Mouse (Mus musculus) E14TG2a.4 (cell line): ENCODE data around the gene Mybbp1a.

Source experiments
- H3K27me3 ChIP-seq: 2 replicates; pipeline ENCODE4 v1.6.1; 2014; ENCODE audit warnings: low read length, control low read depth; ENCODE audit not compliant: insufficient read depth
- H3K36me3 ChIP-seq: 2 replicates; pipeline ENCODE4 v1.6.1; 2014; ENCODE audit warnings: low read length, control low read depth; ENCODE audit not compliant: insufficient read depth
- H3K4me1 ChIP-seq: replicated peaks from 2 replicates; pipeline ENCODE4 v1.6.1; 2014; ENCODE audit warnings: low read depth, low read length, control low read depth
- H3K4me3 ChIP-seq: replicated peaks from 2 replicates; pipeline ENCODE4 v1.5.1; 2014; ENCODE audit warnings: mild to moderate bottlenecking, low read length
- H3K9me3 ChIP-seq: 2 replicates; pipeline ENCODE4 v1.6.1; 2014; ENCODE audit warnings: low read length, control low read depth
- CTCF ChIP-seq: conservative IDR thresholded peaks from 2 replicates; pipeline ENCODE4 v1.5.1; 2014; ENCODE audit warnings: low read length
- NANOG ChIP-seq: IDR thresholded peaks from 2 replicates; pipeline ENCODE4 v1.6.1; 2014; ENCODE audit warnings: borderline replicate concordance, low read length, mixed read lengths
- POU5F1 ChIP-seq: IDR thresholded peaks from 2 replicates; pipeline ENCODE4 v1.6.1; 2014; ENCODE audit warnings: low read length, borderline replicate concordance

The Mybbp1a gene

DNA sequence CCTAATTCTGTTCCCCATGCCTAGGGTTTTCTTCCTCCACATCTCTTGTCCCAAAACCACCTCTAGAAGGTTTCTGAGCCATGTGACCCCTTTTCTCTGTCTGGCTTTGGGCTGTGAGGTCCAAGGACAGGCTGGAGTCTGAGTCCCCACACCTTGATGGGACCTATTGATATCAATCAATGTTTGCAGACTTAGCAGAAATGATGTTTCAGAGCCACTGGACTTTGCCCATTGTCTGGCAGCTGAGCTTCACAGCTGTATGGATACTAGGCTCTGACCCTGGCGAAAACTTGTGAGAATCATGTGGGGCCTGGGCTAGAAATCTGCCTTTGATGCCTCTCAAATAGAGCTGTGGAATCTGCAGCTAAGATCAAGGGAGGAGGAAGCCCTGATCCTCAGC lies 55.6 kb downstream of the Mybbp1a start:
- TF ChIP-seq CTCF (no peak), POU5F1 (no peak), NANOG (no peak)
- peaks cover 25% of the 10 kb centered on the region for H3K27me3 ChIP-seq
- H3K4me3 ChIP-seq = no peak overlapping the region
- H3K4me1 ChIP-seq = peaks cover 13% of the 10 kb centered on the region
- H3K9me3 ChIP-seq = no peaks in the 10 kb centered on the region
- no peaks in the 10 kb centered on the region for H3K36me3 ChIP-seq

DNA sequence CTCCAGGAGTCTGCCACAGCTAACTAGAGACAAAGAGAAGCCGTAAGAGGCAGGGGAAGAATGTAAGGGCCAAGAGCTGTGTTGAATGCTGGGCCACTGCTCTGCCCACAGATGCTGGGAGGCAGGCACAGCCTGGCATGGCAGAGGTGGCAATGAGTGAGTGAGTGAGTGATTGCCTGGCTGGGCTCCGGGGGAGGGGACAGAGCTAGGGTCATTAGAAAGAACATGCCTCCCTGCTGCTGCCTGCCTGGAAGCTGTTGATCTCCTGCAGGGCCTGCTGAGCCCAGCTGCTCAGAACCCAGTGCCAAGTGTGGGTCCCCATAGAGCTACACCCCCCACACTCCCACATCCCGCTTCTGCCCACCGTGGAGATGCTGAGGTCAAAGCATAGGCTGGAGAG lies 56.2 kb downstream of the Mybbp1a start:
- TF ChIP-seq POU5F1 (no peak), CTCF (no peak), NANOG (no peak)
- peaks cover 18% of the 10 kb centered on the region for H3K4me1 ChIP-seq

DNA sequence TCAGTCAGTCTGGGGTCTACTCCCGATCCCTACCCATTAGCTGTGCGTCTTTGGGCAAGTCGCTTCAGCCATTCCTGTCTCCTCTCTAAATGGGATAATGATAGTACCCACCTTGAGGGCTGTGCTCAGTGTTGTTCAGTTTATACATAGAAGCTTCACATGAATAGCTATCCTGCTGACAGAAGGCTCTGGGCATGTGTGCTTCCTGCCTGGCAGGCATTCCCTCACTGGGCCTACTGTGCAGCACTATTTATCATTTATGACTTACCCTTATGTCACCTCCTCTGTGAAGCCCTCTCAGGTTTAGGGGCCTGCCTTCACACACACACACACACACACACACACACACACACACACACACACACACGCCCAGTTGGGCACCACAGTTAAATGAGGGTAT lies 59.0 kb downstream of the Mybbp1a start:
- peaks cover 17% of the 10 kb centered on the region; the same call in 1 of the 2 replicates for H3K27me3 ChIP-seq
- no peak overlapping the region for H3K4me3 ChIP-seq

More for the DNA sequence above, 56.2 kb downstream of the Mybbp1a start:
- peaks cover 21% of the 10 kb centered on the region for H3K27me3 ChIP-seq
- no peaks in the 10 kb centered on the region for H3K9me3 ChIP-seq
- H3K36me3 ChIP-seq = no peaks in the 10 kb centered on the region
- no peak overlapping the region for H3K4me3 ChIP-seq

More for the DNA sequence above, 59.0 kb downstream of the Mybbp1a start:
- Histone ChIP-seq H3K9me3 (no peaks in the 10 kb centered on the region), H3K36me3 (no peaks in the 10 kb centered on the region), H3K4me1 (peaks cover 31% of the 10 kb centered on the region)
- TF ChIP-seq POU5F1 (no peak), NANOG (no peak), CTCF (no peak)
